Mouse (Mus musculus) bone marrow, adult 2 months (tissue): ENCODE measurements around the gene Scgb1a1. TPM values are rescaled to one million over a fixed set of nuclear protein-coding genes. Genes with fewer than 3 reads are reported as not detected.

Experiments
- H3K27ac ChIP-seq: fragments of 200-500 bp; 2 replicates; pipeline ENCODE4 v1.5.1; 2012; ENCODE audit warnings: low read depth, mild to moderate bottlenecking, control low read depth, inconsistent platforms, low read length; ENCODE audit not compliant: control insufficient read depth, poor library complexity, insufficient read depth
- H3K4me1 ChIP-seq: fragments of 200-500 bp; 2 replicates; pipeline ENCODE4 v1.6.1; 2011; ENCODE audit warnings: low read length; ENCODE audit not compliant: control insufficient read depth, insufficient read depth
- H3K4me3 ChIP-seq: fragments of 200-500 bp; replicated peaks from 2 replicates; pipeline ENCODE3; 2011; ENCODE audit warnings: mild to moderate bottlenecking, low read depth, low read length, control low read depth; ENCODE audit not compliant: control insufficient read depth
- CTCF ChIP-seq: fragments of 200-500 bp; IDR thresholded peaks from 2 replicates; pipeline ENCODE4 v1.5.1; 2011; ENCODE audit warnings: low read length, control low read depth; ENCODE audit not compliant: control insufficient read depth, insufficient read depth
- POLR2A ChIP-seq: fragments of 200-500 bp; IDR thresholded peaks from 2 replicates; pipeline ENCODE4 v1.6.1; 2011; ENCODE audit warnings: low read depth, mild to moderate bottlenecking, control low read depth, low read length, borderline replicate concordance; ENCODE audit not compliant: control insufficient read depth
- WGBS: fragments of 180-500 bp; shearing (Covaris S2); methylation state at CpG from one replicate; pipeline ENCODE4 v1.1.7; 2018; 5-methylcytosine and 5-hydroxymethylcytosine counted together
- polyA plus RNA-seq: library from polyadenylated mRNA; stranded (reverse); fragments of >200 nt; gene quantifications from 2 replicates; pipeline ENCODE4 v1.2.4, GENCODE M21; 2011; ENCODE audit warnings: low replicate concordance; ENCODE audit not compliant: missing spikeins, insufficient read depth, insufficient read length

Gene Scgb1a1
- polyA plus RNA-seq, 1 experiment = 37.7 TPM

DNA sequence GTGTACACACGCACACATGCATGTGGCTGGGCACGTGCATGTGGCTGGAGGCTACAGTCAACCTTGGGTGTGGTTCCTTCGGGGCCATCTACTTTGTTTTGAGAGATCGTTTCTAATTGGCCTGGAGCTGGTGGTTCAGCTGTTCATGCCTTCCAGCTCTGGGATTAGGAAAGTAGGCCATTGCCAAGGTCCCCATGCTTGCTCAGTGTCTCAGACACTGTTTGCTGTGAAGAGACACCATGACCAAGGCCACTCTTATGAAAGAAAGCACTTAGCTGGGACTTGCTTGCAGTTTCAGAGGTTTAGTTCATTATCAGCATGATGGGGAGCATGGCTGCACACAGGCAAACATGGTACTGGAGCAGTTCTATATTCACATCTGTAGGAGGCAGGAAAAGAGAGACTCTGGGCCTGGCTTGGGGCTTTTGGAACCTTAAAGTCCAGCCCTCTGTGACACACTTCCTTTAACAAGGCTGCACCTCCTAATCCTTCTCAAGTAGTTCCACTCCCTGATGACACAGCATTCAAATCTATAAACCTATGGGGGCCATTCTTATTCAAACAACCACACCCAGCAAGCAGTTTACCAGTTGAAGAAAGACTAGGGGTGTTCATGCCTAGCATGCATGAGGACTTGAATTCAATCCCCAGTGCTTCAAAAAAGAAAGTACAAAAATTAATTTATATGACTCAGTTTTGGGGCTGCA, 38.6 kb downstream of the Scgb1a1 start:
- no peak overlapping the region for H3K4me3 ChIP-seq
- WGBS = 82% methylated on average over 4 of the region's 4 CpGs
- TF ChIP-seq CTCF = no peak
- no peak for TF ChIP-seq POLR2A
- H3K4me1 ChIP-seq = peaks cover 5% of the 10 kb centered on the region
- H3K27ac ChIP-seq = no peak overlapping the region

DNA sequence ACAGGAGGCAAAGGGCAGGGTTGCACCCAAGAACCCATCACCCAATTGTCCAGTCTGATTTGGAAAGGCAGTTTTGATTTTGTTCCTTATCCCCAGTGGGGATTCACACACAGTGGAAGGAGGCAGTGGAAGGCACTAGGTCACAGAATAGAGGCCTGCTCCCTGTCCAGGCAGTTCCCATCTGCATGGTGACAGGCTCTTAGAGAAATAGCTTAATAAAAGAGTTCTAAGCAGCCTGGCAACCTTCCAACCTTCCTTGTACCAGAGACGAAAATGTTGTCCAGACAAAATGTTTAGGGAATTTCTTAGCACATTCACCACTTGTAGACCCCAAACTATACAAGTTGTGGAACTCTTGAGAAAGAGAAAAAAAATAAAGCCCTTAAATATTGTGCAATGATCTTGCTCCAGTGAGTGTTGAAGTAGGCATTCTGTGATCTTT, 39.8 kb downstream of the Scgb1a1 start:
- peaks cover 6% of the 10 kb centered on the region for H3K4me1 ChIP-seq
- no peak for TF ChIP-seq CTCF
- no peak for TF ChIP-seq POLR2A
- WGBS = 56% methylated on average over 1 of the region's 1 CpGs
- no peak overlapping the region for H3K4me3 ChIP-seq
- no peak overlapping the region for H3K27ac ChIP-seq

DNA sequence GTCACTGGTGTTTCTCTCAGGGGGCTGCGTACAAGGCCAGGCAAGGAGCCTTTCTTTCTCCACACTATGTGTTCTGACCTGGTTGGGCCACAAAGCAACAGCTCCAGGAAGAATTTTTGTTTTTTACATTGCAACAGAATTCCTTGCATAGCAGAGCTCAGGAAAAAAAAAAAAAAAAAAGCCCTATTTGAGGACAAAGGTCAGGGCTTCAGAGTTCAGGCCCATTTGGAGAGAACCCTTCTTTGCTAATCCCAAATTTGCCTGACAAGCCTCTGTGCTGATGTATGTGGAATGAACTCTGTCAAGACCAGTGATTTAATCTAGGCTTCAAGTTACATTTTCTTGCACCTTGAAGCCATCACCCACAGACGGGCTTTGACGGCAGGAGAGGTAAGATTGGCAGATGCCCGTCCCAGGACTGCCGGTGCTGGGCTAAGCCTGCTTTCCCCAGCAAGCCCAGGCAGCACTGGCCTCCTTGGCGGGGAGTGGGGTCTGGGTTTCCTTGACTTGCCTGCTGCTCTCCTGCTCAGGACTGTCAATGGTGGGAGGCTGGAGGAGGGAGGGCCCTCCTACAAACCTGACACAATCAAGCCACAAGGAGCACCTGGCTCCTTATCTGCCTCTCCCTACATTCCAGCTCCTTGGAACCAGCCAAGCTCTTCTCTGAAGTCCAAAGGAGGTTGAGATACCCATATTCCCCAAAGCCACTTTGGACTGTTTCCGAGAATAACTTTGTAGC, 40.4 kb downstream of the Scgb1a1 start:
- TF ChIP-seq CTCF = no peak
- peaks cover 5% of the 10 kb centered on the region for H3K4me1 ChIP-seq
- no peak overlapping the region for H3K27ac ChIP-seq
- WGBS = 82% methylated on average over 7 of the region's 7 CpGs
- H3K4me3 ChIP-seq = no peak overlapping the region

DNA sequence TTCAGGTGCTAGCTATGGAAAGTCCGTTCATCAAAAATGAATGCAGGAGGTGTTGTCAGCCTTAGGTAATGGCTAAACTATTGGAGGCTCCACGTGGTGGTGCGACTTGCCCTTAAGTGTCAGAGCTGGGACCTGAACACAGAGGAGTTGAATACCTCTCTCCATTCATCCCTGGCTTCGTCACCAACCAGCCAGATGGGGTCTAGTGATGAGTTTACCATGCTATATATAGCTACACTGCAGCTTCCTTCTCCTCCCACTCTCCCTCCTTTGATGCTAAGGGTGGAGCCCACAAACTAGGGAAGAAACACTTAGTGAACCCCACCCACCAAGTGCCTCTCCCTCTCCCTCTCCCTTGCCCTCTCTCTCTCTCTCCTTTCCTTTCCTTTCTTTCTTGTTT, 43.5 kb downstream of the Scgb1a1 start:
- Histone ChIP-seq H3K27ac (no peak overlapping the region), H3K4me3 (no peak overlapping the region), H3K4me1 (peaks cover 7% of the 10 kb centered on the region)
- 59% methylated on average over 4 of the region's 4 CpGs for WGBS
- TF ChIP-seq POLR2A (no peak), CTCF (no peak)

DNA sequence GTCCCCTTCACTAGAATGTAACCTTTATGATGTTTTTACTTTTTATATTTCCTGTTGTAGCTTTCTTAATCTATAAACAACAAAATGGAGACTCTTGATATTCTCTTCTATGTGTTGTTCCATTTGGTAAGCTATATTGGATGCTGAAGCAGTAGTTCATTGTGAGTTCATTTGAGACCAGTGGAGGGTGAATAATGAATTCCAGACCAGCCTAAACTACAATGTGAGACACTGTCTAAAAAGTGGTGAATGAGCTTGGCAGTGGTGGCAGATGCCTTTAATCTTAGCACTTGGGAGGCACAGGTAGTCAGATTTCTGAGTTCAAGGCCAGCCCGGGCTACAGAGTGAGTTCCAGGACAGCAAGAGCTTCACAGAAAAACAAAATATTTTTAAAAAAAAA, 44.6 kb downstream of the Scgb1a1 start:
- Histone ChIP-seq H3K4me1 (peaks cover 7% of the 10 kb centered on the region), H3K27ac (no peak overlapping the region), H3K4me3 (no peak overlapping the region)
- WGBS = 87% methylated on average over 1 of the region's 1 CpGs
- no peak for TF ChIP-seq CTCF
- TF ChIP-seq POLR2A = no peak

DNA sequence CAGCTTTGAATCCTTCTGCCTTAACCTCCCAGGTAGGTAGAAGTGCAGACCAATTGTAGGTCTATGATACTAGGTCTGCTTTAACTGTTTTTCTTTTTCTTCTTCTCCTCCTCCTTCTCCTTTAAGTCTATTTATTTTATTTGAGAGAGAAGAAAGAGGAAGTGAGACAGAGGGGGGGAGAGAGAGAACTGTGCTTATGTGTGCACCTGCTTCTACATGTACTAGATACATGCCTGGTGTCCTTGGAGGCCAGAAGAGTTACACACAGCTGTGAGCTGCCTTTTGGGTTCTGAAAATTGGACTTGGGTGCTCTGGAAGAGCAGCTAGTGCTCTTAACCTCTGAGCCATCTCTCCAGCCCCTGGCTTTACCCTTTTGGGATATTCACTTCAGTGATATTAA, 46.7 kb downstream of the Scgb1a1 start:
- no peak overlapping the region for H3K4me3 ChIP-seq
- H3K27ac ChIP-seq = no peak overlapping the region; the same call in 1 of the 2 replicates
- TF ChIP-seq CTCF (no peak), POLR2A (no peak)
- H3K4me1 ChIP-seq = peaks cover 7% of the 10 kb centered on the region

DNA sequence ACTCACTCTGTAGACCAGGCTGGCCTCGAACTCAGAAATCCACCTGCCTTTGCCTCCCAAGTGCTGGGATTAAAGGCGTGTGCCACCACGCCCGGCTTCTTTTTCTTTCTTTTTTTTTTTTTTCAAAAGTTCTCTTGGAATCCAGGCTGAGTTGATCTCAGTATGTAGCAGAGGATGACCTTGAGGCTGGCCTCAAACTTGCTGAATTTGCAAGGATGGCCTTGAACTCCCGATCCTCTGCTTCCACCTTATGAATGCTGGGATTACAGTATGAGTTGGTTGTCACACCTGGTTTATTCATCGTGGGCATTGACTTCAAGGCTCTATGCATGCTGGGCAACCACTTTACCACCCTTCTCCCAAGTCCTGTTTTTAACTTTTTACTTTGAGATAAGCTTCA, 47.1 kb downstream of the Scgb1a1 start:
- Histone ChIP-seq H3K4me1 (peaks cover 7% of the 10 kb centered on the region), H3K27ac (peak overlapping the region; percentile 64; the same call in 1 of the 2 replicates), H3K4me3 (no peak overlapping the region)
- 69% methylated on average over 6 of the region's 6 CpGs for WGBS
- TF ChIP-seq CTCF (no peak), POLR2A (no peak)

DNA sequence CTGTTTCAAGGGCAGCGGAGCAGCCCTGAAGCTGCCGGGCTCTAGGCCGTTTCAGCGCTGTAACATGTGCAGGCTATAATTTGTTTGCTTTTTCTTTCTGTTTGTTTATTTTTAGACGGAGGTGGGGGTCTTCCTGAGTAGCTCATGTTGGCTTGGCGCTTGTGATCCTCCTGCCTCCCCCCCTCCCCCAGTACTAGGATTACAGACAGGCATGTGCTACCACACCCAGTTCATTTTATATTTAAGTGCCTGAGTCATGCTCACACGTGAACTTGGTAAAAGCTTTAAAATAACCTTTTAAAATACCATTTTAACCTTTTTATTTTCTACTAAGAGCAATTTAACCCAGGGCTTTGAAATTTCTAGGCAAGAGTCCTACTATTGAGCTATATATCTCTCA, 47.8 kb downstream of the Scgb1a1 start:
- Histone ChIP-seq H3K4me1 (peaks cover 7% of the 10 kb centered on the region), H3K4me3 (no peak overlapping the region), H3K27ac (no peak overlapping the region)
- TF ChIP-seq POLR2A = no peak
- TF ChIP-seq CTCF = no peak
- WGBS = 62% methylated on average over 7 of the region's 7 CpGs

DNA sequence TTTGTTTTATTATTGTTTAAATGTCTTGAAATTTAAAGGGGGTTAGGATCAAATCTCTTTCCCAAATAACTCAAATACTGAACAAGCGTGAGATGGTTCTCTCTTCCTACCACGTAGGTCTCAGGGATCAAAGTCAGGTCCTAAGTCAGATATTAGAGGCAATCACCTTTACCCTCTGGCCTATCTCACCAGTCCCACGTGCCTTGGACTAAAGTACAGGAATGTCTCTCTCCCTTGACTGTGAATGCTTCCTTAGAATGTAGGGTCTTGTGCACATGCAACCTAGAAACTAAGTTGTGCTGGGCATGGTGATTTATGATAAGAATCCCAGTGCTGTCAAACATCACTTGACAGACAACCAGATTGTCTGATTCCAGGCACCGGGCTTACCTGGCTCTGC, 48.5 kb downstream of the Scgb1a1 start:
- Histone ChIP-seq H3K4me3 (no peak overlapping the region), H3K4me1 (peaks cover 5% of the 10 kb centered on the region), H3K27ac (no peak overlapping the region)
- 82% methylated on average over 4 of the region's 4 CpGs for WGBS
- TF ChIP-seq POLR2A = no peak
- no peak for TF ChIP-seq CTCF
